Mouse (Mus musculus): ENCODE results near the gene Ftsj3.

Ftsj3 gene

GRCm38 (mm10) chr11:106273811-106274210 lies 17.9 kb upstream of the Ftsj3 start:
- H3K27me3 ChIP-seq (ENCODE audit: control insufficient read depth, insufficient read depth, low read length, poor library complexity, severe bottlenecking) = no peaks in the 10 kb centered on the region
- no peak for DNase-seq (ENCODE audit: low read depth, low spot score)
- H3K36me3 ChIP-seq (ENCODE audit: control insufficient read depth, insufficient read depth, low read length, poor library complexity, severe bottlenecking) = no peaks in the 10 kb centered on the region

GRCm38 (mm10) chr11:106273311-106273684 lies 17.4 kb upstream of the Ftsj3 start:
- no peak for DNase-seq (ENCODE audit: low read depth, low spot score)
- no peaks in the 10 kb centered on the region for H3K36me3 ChIP-seq (ENCODE audit: control insufficient read depth, insufficient read depth, low read length, poor library complexity, severe bottlenecking)
- H3K27me3 ChIP-seq (ENCODE audit: control insufficient read depth, insufficient read depth, low read length, poor library complexity, severe bottlenecking) = no peaks in the 10 kb centered on the region

GRCm38 (mm10) chr11:106272644-106273310 lies 16.9 kb upstream of the Ftsj3 start, which contains the start of gene Smarcd2:
Gene Smarcd2, minus strand, starts transcription at chr11:106272972.
- H3K27me3 ChIP-seq (ENCODE audit: control insufficient read depth, insufficient read depth, low read length, poor library complexity, severe bottlenecking) = no peaks in the 10 kb centered on the region
- peaks cover under 1% of the 10 kb centered on the region; the same call in 1 of the 2 replicates for H3K36me3 ChIP-seq (ENCODE audit: control insufficient read depth, insufficient read depth, low read length, poor library complexity, severe bottlenecking)
- peak; percentile 96 for DNase-seq (ENCODE audit: low read depth, low spot score)

- Histone ChIP-seq H3K36me3 (ENCODE audit: control insufficient read depth, insufficient read depth, low read length, poor library complexity, severe bottlenecking) (peaks cover 5% of the 10 kb centered on the region; the same call in 1 of the 2 replicates), H3K27me3 (ENCODE audit: control insufficient read depth, insufficient read depth, low read length, poor library complexity, severe bottlenecking) (no peaks in the 10 kb centered on the region)
- DNase-seq (ENCODE audit: low read depth, low spot score) = peak; percentile 58
Measured at GRCm38 (mm10) chr11:106271794-106272643, 16.1 kb upstream of the Ftsj3 start.

- H3K27me3 ChIP-seq (ENCODE audit: control insufficient read depth, insufficient read depth, low read length, poor library complexity, severe bottlenecking) = no peaks in the 10 kb centered on the region
- no peak for DNase-seq (ENCODE audit: low read depth, low spot score)
- peaks cover 6% of the 10 kb centered on the region; the same call in 1 of the 2 replicates for H3K36me3 ChIP-seq (ENCODE audit: control insufficient read depth, insufficient read depth, low read length, poor library complexity, severe bottlenecking)
Measured at GRCm38 (mm10) chr11:106271131-106271793, 15.4 kb upstream of the Ftsj3 start.

- peak; percentile 20 for DNase-seq (ENCODE audit: low read depth, low spot score)
- no peaks in the 10 kb centered on the region for H3K27me3 ChIP-seq (ENCODE audit: control insufficient read depth, insufficient read depth, low read length, poor library complexity, severe bottlenecking)
- peaks cover 15% of the 10 kb centered on the region for H3K36me3 ChIP-seq (ENCODE audit: control insufficient read depth, insufficient read depth, low read length, poor library complexity, severe bottlenecking)
Measured at GRCm38 (mm10) chr11:106269060-106269431, 13.2 kb upstream of the Ftsj3 start.

GRCm38 (mm10) chr11:106268326-106269059 lies 12.6 kb upstream of the Ftsj3 start:
- Histone ChIP-seq H3K27me3 (ENCODE audit: control insufficient read depth, insufficient read depth, low read length, poor library complexity, severe bottlenecking) (no peaks in the 10 kb centered on the region), H3K36me3 (ENCODE audit: control insufficient read depth, insufficient read depth, low read length, poor library complexity, severe bottlenecking) (peaks cover 20% of the 10 kb centered on the region)
- no peak for DNase-seq (ENCODE audit: low read depth, low spot score)

GRCm38 (mm10) chr11:106267871-106268270 lies 12.0 kb upstream of the Ftsj3 start:
- no peak for DNase-seq (ENCODE audit: low read depth, low spot score)
- Histone ChIP-seq H3K36me3 (ENCODE audit: control insufficient read depth, insufficient read depth, low read length, poor library complexity, severe bottlenecking) (peaks cover 20% of the 10 kb centered on the region), H3K27me3 (ENCODE audit: control insufficient read depth, insufficient read depth, low read length, poor library complexity, severe bottlenecking) (no peaks in the 10 kb centered on the region)

- Histone ChIP-seq H3K27me3 (ENCODE audit: control insufficient read depth, insufficient read depth, low read length, poor library complexity, severe bottlenecking) (no peaks in the 10 kb centered on the region), H3K36me3 (ENCODE audit: control insufficient read depth, insufficient read depth, low read length, poor library complexity, severe bottlenecking) (peaks cover 22% of the 10 kb centered on the region)
- DNase-seq (ENCODE audit: low read depth, low spot score) = no peak
Measured at GRCm38 (mm10) chr11:106267311-106267852, 11.5 kb upstream of the Ftsj3 start.

GRCm38 (mm10) chr11:106266431-106266830 lies 10.6 kb upstream of the Ftsj3 start:
- Histone ChIP-seq H3K27me3 (ENCODE audit: control insufficient read depth, insufficient read depth, low read length, poor library complexity, severe bottlenecking) (no peaks in the 10 kb centered on the region), H3K36me3 (ENCODE audit: control insufficient read depth, insufficient read depth, low read length, poor library complexity, severe bottlenecking) (peaks cover 22% of the 10 kb centered on the region)
- no peak for DNase-seq (ENCODE audit: low read depth, low spot score)

- Histone ChIP-seq H3K36me3 (ENCODE audit: control insufficient read depth, insufficient read depth, low read length, poor library complexity, severe bottlenecking) (peaks cover 24% of the 10 kb centered on the region), H3K27me3 (ENCODE audit: control insufficient read depth, insufficient read depth, low read length, poor library complexity, severe bottlenecking) (no peaks in the 10 kb centered on the region)
- DNase-seq (ENCODE audit: low read depth, low spot score) = no peak
Measured at GRCm38 (mm10) chr11:106265570-106265969, 9.7 kb upstream of the Ftsj3 start.

- Histone ChIP-seq H3K36me3 (ENCODE audit: control insufficient read depth, insufficient read depth, low read length, poor library complexity, severe bottlenecking) (peaks cover 24% of the 10 kb centered on the region), H3K27me3 (ENCODE audit: control insufficient read depth, insufficient read depth, low read length, poor library complexity, severe bottlenecking) (no peaks in the 10 kb centered on the region)
- no peak for DNase-seq (ENCODE audit: low read depth, low spot score)
Measured at GRCm38 (mm10) chr11:106264988-106265387, 9.1 kb upstream of the Ftsj3 start.

GRCm38 (mm10) chr11:106263963-106264362 lies 8.1 kb upstream of the Ftsj3 start:
- DNase-seq (ENCODE audit: low read depth, low spot score) = no peak
- Histone ChIP-seq H3K27me3 (ENCODE audit: control insufficient read depth, insufficient read depth, low read length, poor library complexity, severe bottlenecking) (no peaks in the 10 kb centered on the region), H3K36me3 (ENCODE audit: control insufficient read depth, insufficient read depth, low read length, poor library complexity, severe bottlenecking) (peaks cover 24% of the 10 kb centered on the region)

GRCm38 (mm10) chr11:106260826-106261450 lies 5.1 kb upstream of the Ftsj3 start:
- DNase-seq (ENCODE audit: low read depth, low spot score) = no peak
- Histone ChIP-seq H3K27me3 (ENCODE audit: control insufficient read depth, insufficient read depth, low read length, poor library complexity, severe bottlenecking) (no peaks in the 10 kb centered on the region), H3K36me3 (ENCODE audit: control insufficient read depth, insufficient read depth, low read length, poor library complexity, severe bottlenecking) (peaks cover 18% of the 10 kb centered on the region)

All from splenic B cell, adult 2 months (primary cell).